Mouse (Mus musculus) C2C12 (cell line): ENCODE measurements at regions not wholly inside any gene's neighbourhood (a gene's known extent, or its start where the extent isn't known, plus 50 kb on each side); places are given as distances from the start of the nearest gene placed in this dataset.

Source experiments
- H3K27me3 ChIP-seq: one replicate; pipeline ENCODE4 v1.6.1; 2011; ENCODE audit not compliant: control insufficient read depth, insufficient read depth, insufficient read length
- H3K36me3 ChIP-seq: one replicate; pipeline ENCODE4 v1.6.1; 2011; ENCODE audit not compliant: control insufficient read depth, insufficient read depth
- H3K4me3 ChIP-seq: one replicate; pipeline ENCODE4 v1.5.1; 2011; ENCODE audit warnings: mild to moderate bottlenecking, control low read depth; ENCODE audit not compliant: poor library complexity, insufficient read depth, severe bottlenecking
- H3K79me2 ChIP-seq: one replicate; pipeline ENCODE4 v1.6.1; 2011; ENCODE audit not compliant: control insufficient read depth, insufficient read depth
- H3K79me3 ChIP-seq: one replicate; pipeline ENCODE4 v1.6.1; 2011; ENCODE audit warnings: low read depth, control low read depth
- H3ac ChIP-seq: one replicate; pipeline ENCODE3; 2011; ENCODE audit warnings: low read depth; ENCODE audit not compliant: control insufficient read depth, insufficient read length
- CEBPB ChIP-seq: IDR thresholded peaks from one replicate; pipeline ENCODE4 v1.6.1; 2011; ENCODE audit warnings: low read depth, mild to moderate bottlenecking, control low read depth, moderate library complexity
- CTCF ChIP-seq: IDR thresholded peaks from one replicate; pipeline ENCODE4 v1.5.1; 2011; ENCODE audit not compliant: control insufficient read depth, insufficient read depth, insufficient read length
- FOSL1 ChIP-seq: IDR thresholded peaks from one replicate; pipeline ENCODE4 v1.8.0; 2011; ENCODE audit warnings: mild to moderate bottlenecking, low read length; ENCODE audit not compliant: poor library complexity, insufficient read depth, severe bottlenecking
- MAX ChIP-seq: IDR thresholded peaks from one replicate; pipeline ENCODE4 v1.6.1; 2011; ENCODE audit warnings: mild to moderate bottlenecking, control low read depth
- MYOD1 ChIP-seq: IDR thresholded peaks from one replicate; pipeline ENCODE4 v1.6.1; 2011; ENCODE audit warnings: low read depth; ENCODE audit not compliant: control insufficient read depth, insufficient read length
- MYOG ChIP-seq: IDR thresholded peaks from one replicate; pipeline ENCODE4 v1.6.1; 2011; ENCODE audit not compliant: control insufficient read depth, insufficient read length; ENCODE audit errors: extremely low read depth
- USF1 ChIP-seq: IDR thresholded peaks from one replicate; pipeline ENCODE4 v1.6.1; 2011; ENCODE audit warnings: low read depth, mild to moderate bottlenecking, control low read depth, moderate library complexity

GRCm38 (mm10) chr1:137117866-137118265, 157.6 kb upstream of the Nr5a2 start:
- TF ChIP-seq CEBPB (no peak), CTCF (no peak), MYOD1 (no peak), MAX (no peak), FOSL1 (no peak), USF1 (no peak), MYOG (no peak)
- Histone ChIP-seq H3K36me3 (no peaks in the 10 kb centered on the region), H3ac (no peak overlapping the region)

GRCm38 (mm10) chr1:137106444-137106843, 146.2 kb upstream of the Nr5a2 start:
- Histone ChIP-seq H3K79me3 (no peaks in the 10 kb centered on the region), H3K4me3 (no peak overlapping the region), H3ac (no peak overlapping the region), H3K27me3 (peaks cover 4% of the 10 kb centered on the region), H3K36me3 (no peaks in the 10 kb centered on the region), H3K79me2 (no peaks in the 10 kb centered on the region)
- TF ChIP-seq CTCF = no peak
- no peak for TF ChIP-seq USF1
- no peak for TF ChIP-seq MYOD1
- no peak for TF ChIP-seq MAX

More at GRCm38 (mm10) chr1:137117866-137118265, 157.6 kb upstream of the Nr5a2 start:
- Histone ChIP-seq H3K4me3 (no peak overlapping the region), H3K27me3 (no peaks in the 10 kb centered on the region), H3K79me3 (no peaks in the 10 kb centered on the region), H3K79me2 (no peaks in the 10 kb centered on the region)

GRCm38 (mm10) chr1:137091762-137092161, 131.5 kb upstream of the Nr5a2 start:
- no peak for TF ChIP-seq CTCF
- no peak for TF ChIP-seq CEBPB
- Histone ChIP-seq H3K79me3 (no peaks in the 10 kb centered on the region), H3K36me3 (no peaks in the 10 kb centered on the region), H3ac (no peak overlapping the region), H3K4me3 (no peak overlapping the region), H3K27me3 (no peaks in the 10 kb centered on the region), H3K79me2 (no peaks in the 10 kb centered on the region)

GRCm38 (mm10) chr1:137088148-137088547, 127.9 kb upstream of the Nr5a2 start:
- Histone ChIP-seq H3K36me3 (no peaks in the 10 kb centered on the region), H3K79me3 (no peaks in the 10 kb centered on the region), H3K4me3 (no peak overlapping the region), H3K79me2 (no peaks in the 10 kb centered on the region), H3K27me3 (no peaks in the 10 kb centered on the region), H3ac (no peak overlapping the region)
- TF ChIP-seq MAX (no peak), CTCF (no peak), FOSL1 (no peak), USF1 (no peak), CEBPB (no peak), MYOD1 (no peak), MYOG (no peak)

GRCm38 (mm10) chr1:137086766-137087165, 126.5 kb upstream of the Nr5a2 start:
- no peaks in the 10 kb centered on the region for H3K79me3 ChIP-seq
- no peak overlapping the region for H3K4me3 ChIP-seq
- no peak for TF ChIP-seq CEBPB
- no peak for TF ChIP-seq CTCF
- TF ChIP-seq USF1 = no peak
- TF ChIP-seq FOSL1 = no peak
- TF ChIP-seq MAX = no peak
- TF ChIP-seq MYOD1 = no peak
- TF ChIP-seq MYOG = no peak
- no peaks in the 10 kb centered on the region for H3K79me2 ChIP-seq
- no peaks in the 10 kb centered on the region for H3K27me3 ChIP-seq
- no peaks in the 10 kb centered on the region for H3K36me3 ChIP-seq
- H3ac ChIP-seq = no peak overlapping the region

GRCm38 (mm10) chr1:137083500-137083899, 123.3 kb upstream of the Nr5a2 start:
- TF ChIP-seq MAX = no peak
- no peak for TF ChIP-seq FOSL1
- TF ChIP-seq MYOD1 = no peak
- no peak for TF ChIP-seq CTCF
- no peak for TF ChIP-seq USF1
- H3ac ChIP-seq = no peak overlapping the region
- H3K27me3 ChIP-seq = no peaks in the 10 kb centered on the region
- no peaks in the 10 kb centered on the region for H3K79me3 ChIP-seq
- no peak overlapping the region for H3K4me3 ChIP-seq
- H3K36me3 ChIP-seq = no peaks in the 10 kb centered on the region
- H3K79me2 ChIP-seq = no peaks in the 10 kb centered on the region
